Mouse (Mus musculus) cerebellum, adult 2 months (tissue): Measurements from ENCODE around the gene Gm17402.

Experiments
- CTCF ChIP-seq: fragments of 200-500 bp; IDR thresholded peaks from 2 replicates; pipeline ENCODE4 v1.5.1; 2011; ENCODE audit warnings: low read depth, mild to moderate bottlenecking, control low read depth, low read length, moderate library complexity, borderline replicate concordance; ENCODE audit not compliant: insufficient read depth
- POLR2A ChIP-seq: fragments of 200-500 bp; IDR thresholded peaks from 2 replicates; pipeline ENCODE4 v1.6.1; 2011; ENCODE audit warnings: low read length, control low read depth, borderline replicate concordance; ENCODE audit not compliant: insufficient read depth

DNA sequence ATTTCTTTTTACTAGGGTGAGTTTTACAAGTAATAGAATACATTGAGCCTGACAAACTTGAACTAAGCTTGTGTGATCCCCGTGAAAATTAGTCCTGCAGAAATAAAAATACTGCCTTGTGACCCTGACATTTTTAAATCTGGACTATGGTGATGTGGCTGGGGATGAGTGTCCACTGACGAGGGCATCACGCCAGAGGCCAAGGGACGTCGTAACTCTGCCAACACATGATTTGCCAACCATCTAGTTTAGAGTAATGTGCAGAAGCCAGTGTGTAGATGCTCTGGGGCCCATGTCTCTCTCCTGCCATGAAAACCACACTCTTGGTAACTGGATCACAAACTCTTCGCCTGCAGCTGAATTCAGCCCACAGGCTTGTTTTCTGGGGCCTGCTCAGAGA lies 7.5 kb downstream of the Gm17402 start:
- TF ChIP-seq CTCF = no peak
- no peak for TF ChIP-seq POLR2A
